Mouse (Mus musculus) liver, postnatal 0 days (tissue): Measurements from ENCODE around the gene Tmprss11b.

Source experiments
- CTCF ChIP-seq: sonication (generic); IDR thresholded peaks from 2 replicates; pipeline ENCODE4 v1.5.1; 2016; ENCODE audit warnings: antibody characterized with exemption, low read depth
- EP300 ChIP-seq: IDR thresholded peaks from 2 replicates; pipeline ENCODE4 v1.6.1; 2016; ENCODE audit warnings: antibody characterized with exemption, low read depth, mild to moderate bottlenecking

DNA sequence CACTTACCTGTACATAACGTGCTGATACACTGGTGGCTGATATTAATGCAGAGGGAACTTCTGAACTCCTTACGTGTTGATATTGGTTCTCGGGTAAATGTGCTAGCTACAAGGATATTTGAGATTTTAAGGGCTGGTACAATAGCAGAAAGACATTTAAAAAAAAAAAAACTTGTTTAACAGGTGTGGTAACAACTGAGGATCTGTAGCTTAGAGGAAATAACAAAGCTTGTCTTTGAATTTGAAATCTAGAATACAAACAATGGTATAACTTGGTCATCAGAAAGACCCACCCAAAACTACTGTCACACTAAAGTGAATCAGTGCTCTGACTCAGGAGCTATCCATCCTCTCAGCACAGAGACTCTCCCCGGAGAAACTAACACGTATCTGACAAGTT is at the start of gene Tmprss11b:
- no peak for TF ChIP-seq CTCF
- TF ChIP-seq EP300: no peak
